Mouse (Mus musculus): ENCODE data around the gene Sgk1. TPM values are rescaled to one million over a fixed set of nuclear protein-coding genes. Genes with fewer than 3 reads are reported as not detected.

Sgk1 gene
- polyA plus RNA-seq, 1 experiment from 2014 or later = 150 TPM

GRCm38 (mm10) chr10:21982303-21982702 is 100.3 kb downstream of the Sgk1 start:
- no peak overlapping the region for H3K4me2 ChIP-seq (ENCODE audit: low read length)
- ATAC-seq (replicated peaks; ENCODE audit: low FRiP score, low read depth) (no peak), DNase-seq (ENCODE audit: low spot score) (no peak)
- no peaks in the 10 kb centered on the region for H3K27me3 ChIP-seq (ENCODE audit: insufficient read depth, low read length)
- WGBS = 93% methylated on average over 2 of the region's 2 CpGs
- H3K9ac ChIP-seq (ENCODE audit: low read depth, low read length) = no peak overlapping the region
- no peak overlapping the region for H3K4me3 ChIP-seq (replicated peaks; ENCODE audit: low read depth, low read length)
- no peaks in the 10 kb centered on the region for H3K36me3 ChIP-seq (ENCODE audit: insufficient read depth, low read length)
- H3K9me3 ChIP-seq (replicated peaks; ENCODE audit: low read length) = no peaks in the 10 kb centered on the region
- no peaks in the 10 kb centered on the region for H3K4me1 ChIP-seq (replicated peaks; ENCODE audit: insufficient read depth, low read length)
- no peak overlapping the region for H3K27ac ChIP-seq
- TF ChIP-seq CTCF (IDR thresholded peaks at IDR 0.05; ENCODE audit: low read depth) = no peak

- Histone ChIP-seq H3K4me3 (replicated peaks; ENCODE audit: low read depth, low read length) (no peak overlapping the region), H3K4me1 (replicated peaks; ENCODE audit: insufficient read depth, low read length) (no peaks in the 10 kb centered on the region; the same call in 1 of the 2 replicates), H3K36me3 (ENCODE audit: insufficient read depth, low read length) (no peaks in the 10 kb centered on the region), H3K27me3 (ENCODE audit: insufficient read depth, low read length) (no peaks in the 10 kb centered on the region), H3K9me3 (replicated peaks; ENCODE audit: low read length) (no peaks in the 10 kb centered on the region), H3K27ac (no peak overlapping the region), H3K4me2 (ENCODE audit: low read length) (no peak overlapping the region), H3K9ac (ENCODE audit: low read depth, low read length) (no peak overlapping the region)
- ATAC-seq (replicated peaks; ENCODE audit: low FRiP score, low read depth) (no peak), DNase-seq (ENCODE audit: low spot score) (no peak)
- WGBS = 86% methylated on average over 5 of the region's 5 CpGs
- no peak for TF ChIP-seq CTCF (IDR thresholded peaks at IDR 0.05; ENCODE audit: low read depth)
Measured at GRCm38 (mm10) chr10:21988489-21988888, 106.5 kb downstream of the Sgk1 start.

- Histone ChIP-seq H3K4me1 (replicated peaks; ENCODE audit: insufficient read depth, low read length) (no peaks in the 10 kb centered on the region; the same call in 1 of the 2 replicates), H3K27ac (peak overlapping the region; percentile 96), H3K36me3 (ENCODE audit: insufficient read depth, low read length) (peaks cover 4% of the 10 kb centered on the region), H3K4me3 (replicated peaks; ENCODE audit: low read depth, low read length) (peak overlapping the region; percentile 57), H3K9ac (ENCODE audit: low read depth, low read length) (no peak overlapping the region), H3K27me3 (ENCODE audit: insufficient read depth, low read length) (no peaks in the 10 kb centered on the region), H3K4me2 (ENCODE audit: low read length) (peak overlapping the region; percentile 73), H3K9me3 (replicated peaks; ENCODE audit: low read length) (no peaks in the 10 kb centered on the region)
- ATAC-seq (replicated peaks; ENCODE audit: low FRiP score, low read depth) (no peak), DNase-seq (ENCODE audit: low spot score) (peak; percentile 94)
- TF ChIP-seq CTCF (IDR thresholded peaks at IDR 0.05; ENCODE audit: low read depth) = peak; percentile 78
- WGBS = 18% methylated on average over 17 of the region's 17 CpGs
Measured at GRCm38 (mm10) chr10:21991351-21991840, 109.4 kb downstream of the Sgk1 start.

DNA sequence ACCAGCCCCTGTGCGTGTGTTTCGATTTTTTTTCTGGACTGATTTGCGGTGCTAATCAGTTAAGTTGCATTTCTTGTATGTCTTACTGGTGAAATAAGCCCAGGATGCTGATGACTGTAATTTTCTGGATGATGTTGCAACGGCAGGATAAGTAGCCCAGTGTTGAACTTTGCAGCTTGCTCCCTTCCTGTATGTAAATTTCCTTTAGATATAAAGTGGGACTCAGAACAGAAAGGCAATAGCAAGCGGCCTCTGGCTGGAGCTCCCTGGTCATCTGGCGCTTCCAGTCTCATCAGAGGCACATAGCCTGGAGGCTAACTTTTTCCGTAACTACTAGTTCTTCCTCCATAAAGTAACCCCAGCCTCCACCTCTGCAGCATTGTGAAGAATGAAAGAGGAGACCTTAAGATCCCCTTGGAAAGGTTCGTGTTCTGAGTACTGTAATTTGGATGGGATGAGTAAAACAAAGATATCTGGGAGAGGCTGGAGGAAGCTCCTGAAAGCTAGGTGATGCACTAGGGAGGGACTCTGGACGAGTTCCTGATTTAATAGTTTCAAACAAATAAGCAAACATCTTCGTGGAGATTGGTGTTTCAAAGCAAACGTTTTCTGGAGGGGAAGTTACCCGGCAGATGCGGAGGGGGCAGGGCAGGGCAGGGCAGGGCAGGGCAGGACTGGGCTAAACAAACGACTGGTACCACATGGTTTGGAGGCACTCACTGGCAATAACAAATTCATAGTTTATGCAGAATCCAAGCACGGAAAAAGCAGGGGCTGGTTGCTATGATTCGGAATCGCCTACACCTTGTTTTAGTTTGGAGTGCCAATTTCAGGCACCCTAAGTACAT is 110.2 kb downstream of the Sgk1 start:
- DNase-seq (ENCODE audit: low spot score) = peak; percentile 69

DNA sequence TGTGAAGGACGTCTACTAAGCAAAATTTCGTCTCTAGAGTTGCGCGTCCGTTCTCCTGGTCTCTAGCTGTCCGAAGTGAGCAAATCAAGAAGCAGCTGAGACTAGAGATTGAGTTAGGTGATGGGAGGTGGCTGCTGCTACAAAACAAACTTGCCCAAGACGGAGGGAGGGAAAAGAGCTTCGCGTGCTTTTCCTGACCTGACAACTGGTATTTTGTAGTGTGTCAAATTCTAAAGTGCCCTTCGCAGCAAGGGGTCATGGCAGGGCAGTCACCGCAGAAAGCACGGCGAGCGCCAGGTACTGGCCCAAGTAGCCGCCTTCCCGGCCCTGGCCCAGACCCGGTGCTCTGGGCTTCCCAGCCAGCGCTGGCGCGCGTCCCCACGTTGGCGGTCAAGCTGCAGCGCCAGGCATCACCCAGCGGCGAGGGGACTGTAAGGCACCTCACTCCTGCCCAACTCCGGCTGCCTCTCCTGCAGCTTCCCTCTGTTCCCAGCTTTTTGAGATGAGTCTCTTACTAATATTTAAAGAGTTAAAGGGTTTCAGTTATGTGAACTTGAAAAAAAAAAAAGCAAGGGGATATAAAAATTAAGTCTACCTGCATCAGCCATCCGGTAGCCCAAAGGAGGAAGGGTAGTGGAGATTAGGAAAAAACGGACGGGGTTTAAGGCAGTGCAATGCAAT is 111.0 kb downstream of the Sgk1 start:
- peak overlapping the region; percentile 69; the same call in 1 of the 2 replicates for H3K9ac ChIP-seq (ENCODE audit: low read depth, low read length)
- H3K4me2 ChIP-seq (ENCODE audit: low read length) = peak overlapping the region; percentile 73
- H3K27ac ChIP-seq = peak overlapping the region; percentile 96
- H3K4me1 ChIP-seq (replicated peaks; ENCODE audit: insufficient read depth, low read length) = no peaks in the 10 kb centered on the region; the same call in 1 of the 2 replicates
- DNase-seq (ENCODE audit: low spot score) (peak; percentile 92), ATAC-seq (replicated peaks; ENCODE audit: low FRiP score, low read depth) (peak; percentile 44; the same call in 1 of the 2 replicates)
- peak; percentile 74 for TF ChIP-seq CTCF (IDR thresholded peaks at IDR 0.05; ENCODE audit: low read depth)
- H3K9me3 ChIP-seq (replicated peaks; ENCODE audit: low read length) = no peaks in the 10 kb centered on the region
- H3K36me3 ChIP-seq (ENCODE audit: insufficient read depth, low read length) = peaks cover 19% of the 10 kb centered on the region
- H3K27me3 ChIP-seq (ENCODE audit: insufficient read depth, low read length) = no peaks in the 10 kb centered on the region
- WGBS = 1% methylated on average over 30 of the region's 30 CpGs
- peak overlapping the region; percentile 57 for H3K4me3 ChIP-seq (replicated peaks; ENCODE audit: low read depth, low read length)

More for the DNA sequence above, 110.2 kb downstream of the Sgk1 start:
- Histone ChIP-seq H3K4me3 (replicated peaks; ENCODE audit: low read depth, low read length) (peak overlapping the region; percentile 57), H3K27ac (peak overlapping the region; percentile 96), H3K4me1 (replicated peaks; ENCODE audit: insufficient read depth, low read length) (no peaks in the 10 kb centered on the region; the same call in 1 of the 2 replicates), H3K9me3 (replicated peaks; ENCODE audit: low read length) (no peaks in the 10 kb centered on the region), H3K4me2 (ENCODE audit: low read length) (peak overlapping the region; percentile 73), H3K27me3 (ENCODE audit: insufficient read depth, low read length) (no peaks in the 10 kb centered on the region), H3K36me3 (ENCODE audit: insufficient read depth, low read length) (peaks cover 12% of the 10 kb centered on the region), H3K9ac (ENCODE audit: low read depth, low read length) (peak overlapping the region; percentile 69; the same call in 1 of the 2 replicates)
- no peak for TF ChIP-seq CTCF (IDR thresholded peaks at IDR 0.05; ENCODE audit: low read depth)
- ATAC-seq (replicated peaks; ENCODE audit: low FRiP score, low read depth) = no peak
- 18% methylated on average over 17 of the region's 17 CpGs for WGBS

All from kidney, postnatal 0 days (tissue).